Mouse (Mus musculus): Measurements from ENCODE around the gene Scgn.
A peak's percentile ranks its signal among the peaks of the same experiment; 100 is the strongest.

GRCm38 (mm10) chr13:23950928-23951327 is 40.1 kb downstream of the Scgn start:
- TF ChIP-seq CTCF (IDR thresholded peaks at IDR 0.05; ENCODE audit: low read depth) (peak; percentile 74), EP300 (IDR thresholded peaks at IDR 0.05; ENCODE audit: low read depth) (no peak)
